Mouse (Mus musculus) forebrain, postnatal 0 days (tissue): ENCODE results near the gene Cenpk. TPM values are rescaled to one million over a fixed set of nuclear protein-coding genes. Genes with fewer than 3 reads are reported as not detected.
A peak's percentile ranks its signal among the peaks of the same experiment; 100 is the strongest.

Experiments used
- ATAC-seq: fragments of 200-750 bp; cut with Nextera tagmentation; 2 replicates; pipeline ENCODE4 v1.8.0; 2017; ENCODE audit warnings: mild to moderate bottlenecking, moderate library complexity
- DNase-seq: peaks from one replicate; pipeline ENCODE4 v3.0.0-alpha.2; 2015
- H3K27ac ChIP-seq: fragments of 300-500 bp; sonication (generic); 2 replicates; pipeline ENCODE4 v1.5.1; 2014; ENCODE audit warnings: low read depth, mild to moderate bottlenecking, antibody characterized with exemption, low read length, moderate library complexity, mixed read lengths
- H3K27me3 ChIP-seq: fragments of 300-500 bp; sonication (generic); 2 replicates; pipeline ENCODE4 v1.6.1; 2014; ENCODE audit warnings: mild to moderate bottlenecking, low read length, mixed read lengths; ENCODE audit not compliant: insufficient read depth
- H3K36me3 ChIP-seq: fragments of 300-500 bp; sonication (generic); 2 replicates; pipeline ENCODE4 v1.6.1; 2014; ENCODE audit warnings: mild to moderate bottlenecking, moderate library complexity; ENCODE audit not compliant: insufficient read depth
- H3K4me1 ChIP-seq: fragments of 300-500 bp; sonication (generic); 2 replicates; pipeline ENCODE4 v1.6.1; 2014; ENCODE audit warnings: antibody characterized with exemption; ENCODE audit not compliant: insufficient read depth
- H3K4me2 ChIP-seq: fragments of 300-500 bp; sonication (generic); 2 replicates; pipeline ENCODE4 v1.6.1; 2014; ENCODE audit warnings: low read depth, mild to moderate bottlenecking, moderate library complexity
- H3K4me3 ChIP-seq: fragments of 300-500 bp; sonication (generic); 2 replicates; pipeline ENCODE4 v1.5.1; 2014; ENCODE audit warnings: low read depth, low read length, mixed read lengths
- H3K9ac ChIP-seq: fragments of 300-500 bp; sonication (generic); 2 replicates; pipeline ENCODE4 v1.6.1; 2014; ENCODE audit warnings: mild to moderate bottlenecking
- H3K9me3 ChIP-seq: fragments of 300-500 bp; sonication (generic); 2 replicates; pipeline ENCODE4 v1.6.1; 2016; ENCODE audit warnings: low read length
- CTCF ChIP-seq: sonication (generic); IDR thresholded peaks from 2 replicates; pipeline ENCODE4 v1.5.1; 2016; ENCODE audit warnings: antibody characterized with exemption, control low read depth, low read depth
- WGBS: fragments of 180-500 bp; shearing (Covaris S2); extraction: QIAGEN DNeasy Blood & Tissue Kit; methylation state at CpG from one replicate; pipeline ENCODE4 v1.1.7; 2014; 5-methylcytosine and 5-hydroxymethylcytosine counted together
- polyA plus RNA-seq: library from polyadenylated mRNA; unstranded; fragments of >200 nt; fragmentation: Nextera tagmentation; extraction: Ambion mirVana; gene quantifications from 2 replicates; pipeline ENCODE4 v1.2.1, GENCODE M21; 2015
- total RNA-seq: library from RNA; depleted of rRNA; stranded (reverse); fragments of >200 nt; gene quantifications from 2 replicates; pipeline ENCODE4 v1.2.3, GENCODE M21; 2014; rRNA removed

Gene Cenpk
- total and polyA plus RNA-seq, 2 experiments from 2014 or later, result 10.7 to 13.5 TPM

- Histone ChIP-seq H3K4me1 (no peaks in the 10 kb centered on the region; the same call in 1 of the 2 replicates), H3K9me3 (no peaks in the 10 kb centered on the region), H3K27me3 (no peaks in the 10 kb centered on the region), H3K27ac (no peak overlapping the region), H3K36me3 (no peaks in the 10 kb centered on the region), H3K4me2 (peak overlapping the region; percentile 68), H3K4me3 (peak overlapping the region; percentile 44), H3K9ac (peak overlapping the region; percentile 35; the same call in 1 of the 2 replicates)
- peak; percentile 51 for DNase-seq
- TF ChIP-seq CTCF, result no peak
- peak; percentile 20; the same call in 1 of the 2 replicates for ATAC-seq
- 1% methylated on average over 7 of the region's 7 CpGs for WGBS
Measured at GRCm38 (mm10) chr13:104288226-104288859, 59.9 kb downstream of the Cenpk start.

- no peak overlapping the region for H3K27ac ChIP-seq
- H3K4me1 ChIP-seq, result no peaks in the 10 kb centered on the region; the same call in 1 of the 2 replicates
- no peaks in the 10 kb centered on the region for H3K36me3 ChIP-seq
- H3K9ac ChIP-seq, result no peak overlapping the region
- ATAC-seq, result no peak
- H3K4me3 ChIP-seq, result no peak overlapping the region
- H3K27me3 ChIP-seq, result no peaks in the 10 kb centered on the region
- H3K9me3 ChIP-seq, result no peaks in the 10 kb centered on the region
- no peak for DNase-seq
- H3K4me2 ChIP-seq, result no peak overlapping the region; the same call in 1 of the 2 replicates
- TF ChIP-seq CTCF, result no peak
Measured at GRCm38 (mm10) chr13:104289176-104289575, 60.8 kb downstream of the Cenpk start.

GRCm38 (mm10) chr13:104295472-104295871 is 67.1 kb downstream of the Cenpk start:
- no peak overlapping the region for H3K9ac ChIP-seq
- DNase-seq (no peak), ATAC-seq (no peak)
- no peaks in the 10 kb centered on the region for H3K9me3 ChIP-seq
- H3K27me3 ChIP-seq, result no peaks in the 10 kb centered on the region
- H3K4me2 ChIP-seq, result no peak overlapping the region
- no peak overlapping the region for H3K27ac ChIP-seq
- WGBS, result 93% methylated on average over 1 of the region's 1 CpGs
- H3K4me3 ChIP-seq, result no peak overlapping the region
- no peaks in the 10 kb centered on the region for H3K36me3 ChIP-seq
- TF ChIP-seq CTCF, result no peak
- no peaks in the 10 kb centered on the region for H3K4me1 ChIP-seq

Other genes with a start within 250 kb of the Cenpk start
- 77.2 and 80.0 TPM in 2 replicates for gene Nln, start 119.0 kb upstream of the Cenpk start, total RNA-seq
- 40.7 and 49.0 TPM in 2 replicates for gene Nln, start 119.0 kb upstream of the Cenpk start, polyA plus RNA-seq
- gene Sgtb, start 118.9 kb upstream of the Cenpk start, total RNA-seq, result 32.2 and 39.6 TPM in 2 replicates
- 20.4 and 23.0 TPM in 2 replicates for gene Sgtb, start 118.9 kb upstream of the Cenpk start, polyA plus RNA-seq
- 51.1 and 55.4 TPM in 2 replicates for gene Trappc13, start 50.1 kb upstream of the Cenpk start, total RNA-seq
- gene Trappc13, start 50.1 kb upstream of the Cenpk start, polyA plus RNA-seq, result 48.3 and 49.0 TPM in 2 replicates
- 67.1 and 70.2 TPM in 2 replicates for gene Trim23, start 49.8 kb upstream of the Cenpk start, total RNA-seq
- gene Trim23, start 49.8 kb upstream of the Cenpk start, polyA plus RNA-seq, result 28.1 and 34.7 TPM in 2 replicates
- gene Ppwd1, start 232 bp downstream of the Cenpk start, total RNA-seq, result 7.8 and 10.0 TPM in 2 replicates
- gene Ppwd1, start 232 bp downstream of the Cenpk start, polyA plus RNA-seq, result 4.4 and 4.6 TPM in 2 replicates
- gene Adamts6, start 59.2 kb downstream of the Cenpk start, total RNA-seq, result 3.5 and 4.6 TPM in 2 replicates
- gene Adamts6, start 59.2 kb downstream of the Cenpk start, polyA plus RNA-seq, result 0.26 and 0.62 TPM in 2 replicates